Mouse (Mus musculus): ENCODE data around the gene 4931422A03Rik.
"Not testable (repeated sequence)": the region's sequence is repeated elsewhere in the genome, so short reads cannot be mapped to it uniquely, and the experiment has no call there.

The 4931422A03Rik gene

DNA sequence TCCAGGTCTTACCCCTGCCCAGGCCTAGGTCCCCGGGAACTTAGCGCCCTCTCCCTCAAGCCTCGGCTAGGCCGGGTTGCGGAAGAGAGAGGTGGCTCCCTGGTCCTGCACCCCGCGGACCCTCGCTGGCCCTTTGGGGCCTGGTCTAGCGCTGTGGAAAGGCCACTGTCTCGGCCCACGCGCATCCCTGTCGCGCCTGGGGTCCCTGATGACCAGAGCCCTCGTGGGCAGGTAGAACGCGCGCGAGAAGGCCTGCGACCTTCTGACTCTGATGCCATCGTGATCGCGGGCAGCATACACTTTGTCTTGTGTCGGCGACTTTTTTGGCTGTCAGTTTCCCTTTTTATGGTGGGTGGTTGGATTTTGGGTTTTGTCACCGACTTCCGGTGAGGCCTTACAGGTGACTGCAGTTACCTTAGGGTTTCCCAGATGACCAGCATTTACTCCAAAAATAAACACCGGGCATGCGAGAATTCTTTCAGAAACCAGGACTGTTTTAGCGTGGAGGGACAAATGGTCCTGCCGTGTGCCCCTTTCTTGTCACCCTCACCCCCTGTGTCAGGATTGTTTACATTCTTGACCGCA, at the start of gene 4931422A03Rik:
Gene 4931422A03Rik (minus strand): TSS at position 223 of the 585 bp plus-strand sequence.
- DNase-seq (ENCODE audit: low spot score in 2 of 2): no peak

DNA sequence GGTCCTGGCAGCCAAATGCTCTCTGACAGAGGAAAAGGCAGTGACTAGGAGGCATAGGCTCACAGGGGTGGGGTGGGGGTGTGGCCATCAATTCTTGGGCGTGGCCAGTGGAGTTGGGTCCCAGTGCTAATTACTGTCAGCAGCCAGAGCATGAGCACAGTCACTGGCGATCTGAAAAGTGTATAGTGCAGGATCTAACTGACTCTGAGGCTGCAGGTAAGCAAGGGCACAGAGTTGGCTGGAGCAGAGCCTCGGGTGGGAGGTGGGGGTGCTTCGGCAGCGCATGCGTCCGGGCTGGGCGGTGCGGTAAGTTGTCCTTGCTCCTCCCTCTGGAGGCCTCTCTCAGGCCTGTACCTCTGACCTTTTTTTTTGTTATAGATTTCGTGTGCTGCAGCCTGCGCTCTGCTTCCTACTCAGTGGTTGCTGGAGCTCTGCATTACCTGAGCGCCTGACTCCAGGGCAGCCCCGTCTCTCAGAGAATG, 41.6 kb upstream of the 4931422A03Rik start, which contains the start of gene Cd59b:
Gene Cd59b (plus strand): TSS at position 146 of the 482 bp plus-strand sequence.
- peak; percentile 29 to 39 for DNase-seq (ENCODE audit: low spot score in 2 of 2)

DNA sequence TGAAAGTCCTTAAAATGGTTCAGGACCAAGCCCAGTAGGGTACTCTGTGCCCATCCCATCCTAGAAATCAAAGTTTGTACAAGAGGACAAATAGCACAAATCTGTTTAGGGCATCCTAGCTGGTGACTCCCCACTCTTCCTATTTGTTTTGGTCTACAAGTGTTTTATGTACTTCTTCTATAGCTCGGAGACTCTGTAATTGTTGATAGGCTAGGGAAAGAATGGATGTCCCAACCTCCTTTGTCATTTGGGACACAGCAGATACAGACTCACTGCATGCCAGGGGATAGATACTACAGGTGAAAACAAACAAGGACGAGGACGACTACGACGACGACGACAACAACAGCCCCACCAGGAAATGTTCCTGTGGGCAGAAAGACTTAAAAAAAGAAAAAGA, 40.3 kb upstream of the 4931422A03Rik start, which contains the start of gene Gm10799:
Gene Gm10799 (minus strand): TSS at position 101 of the 400 bp plus-strand sequence.
- DNase-seq (ENCODE audit: low spot score in 2 of 2): not testable (repeated sequence)

DNA sequence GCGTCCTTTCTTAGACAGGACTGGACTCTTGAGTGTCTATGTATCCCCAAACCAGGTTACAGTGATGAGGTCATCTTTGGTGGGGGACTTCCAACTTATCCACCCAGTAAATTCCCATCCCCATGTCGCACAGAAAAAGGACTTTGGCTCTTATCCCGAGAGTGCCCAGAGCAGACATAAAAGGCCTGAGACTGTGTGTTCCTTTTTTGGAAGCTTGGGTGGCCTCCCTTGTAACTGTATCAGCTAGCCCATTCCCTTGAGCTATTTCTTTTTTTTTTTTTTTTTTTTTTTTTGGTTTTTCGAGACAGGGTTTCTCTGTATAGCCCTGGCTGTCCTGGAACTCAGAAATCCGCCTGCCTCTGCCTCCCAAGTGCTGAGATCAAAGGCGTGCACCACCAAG, 37.4 kb upstream of the 4931422A03Rik start, which contains the start of gene Gm10912:
Gene Gm10912 (plus strand): TSS at position 301 of the 400 bp plus-strand sequence.
- DNase-seq (ENCODE audit: low spot score in 2 of 2): not testable (repeated sequence)

DNA sequence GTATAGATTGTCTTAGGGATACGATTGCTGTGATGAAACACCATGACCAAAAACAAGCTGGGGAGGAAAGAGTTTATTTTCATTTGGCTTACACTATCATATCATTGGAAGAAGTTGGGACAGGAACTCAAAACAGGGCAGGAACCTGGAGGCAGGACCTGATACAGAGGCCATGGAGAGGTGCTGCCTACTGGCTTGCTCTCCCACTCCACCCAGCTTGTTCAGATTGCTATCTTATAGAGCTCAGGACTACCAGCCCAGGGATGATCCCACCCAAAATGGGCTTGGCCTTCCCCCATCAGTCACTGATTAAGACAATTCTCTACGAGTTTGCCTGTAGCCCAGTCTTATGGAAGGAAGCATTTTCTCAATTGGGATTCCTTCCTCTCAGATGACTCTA, 36.0 kb upstream of the 4931422A03Rik start:
- DNase-seq (ENCODE audit: low spot score in 2 of 2): no peak

DNA sequence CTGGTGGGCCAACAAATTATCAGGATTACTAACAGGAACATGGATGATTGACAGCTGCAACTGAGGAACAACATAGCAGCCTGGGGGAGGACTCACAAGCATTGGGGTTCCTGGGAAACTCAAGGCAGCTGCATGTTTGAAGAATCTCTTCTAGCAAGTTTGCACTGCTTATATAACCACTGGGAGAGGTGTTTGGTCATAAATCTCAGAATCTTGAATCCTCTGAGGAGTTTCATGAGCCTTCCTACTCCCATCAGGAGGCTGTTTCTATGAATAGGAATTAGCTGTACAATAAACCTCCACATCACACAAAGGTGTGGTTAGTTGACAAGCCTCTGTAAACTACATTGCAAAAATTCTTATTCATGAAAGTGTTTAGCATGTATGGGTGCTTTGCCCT, 34.5 kb upstream of the 4931422A03Rik start:
- DNase-seq (ENCODE audit: low spot score in 2 of 2): no peak

DNA sequence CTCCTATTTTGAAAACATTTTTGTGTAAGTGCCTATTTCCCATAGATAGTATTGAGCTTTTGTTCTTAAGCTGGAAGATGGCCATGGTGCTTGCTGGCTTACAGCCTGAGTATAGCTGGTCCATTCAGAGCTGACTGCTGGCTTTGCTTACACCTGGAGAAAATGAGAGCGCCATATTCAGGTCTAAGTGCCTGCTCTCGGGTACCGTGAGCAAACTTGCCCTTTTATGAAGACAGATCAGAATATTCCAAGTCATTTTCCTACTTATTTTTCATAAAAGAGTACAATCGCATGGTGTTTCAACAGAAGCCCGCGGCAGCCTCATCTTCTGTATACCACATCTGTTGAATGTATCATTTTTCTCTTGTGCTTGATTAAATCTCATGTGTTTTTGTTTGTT, 32.8 kb upstream of the 4931422A03Rik start:
- DNase-seq (ENCODE audit: low spot score in 2 of 2): no peak

DNA sequence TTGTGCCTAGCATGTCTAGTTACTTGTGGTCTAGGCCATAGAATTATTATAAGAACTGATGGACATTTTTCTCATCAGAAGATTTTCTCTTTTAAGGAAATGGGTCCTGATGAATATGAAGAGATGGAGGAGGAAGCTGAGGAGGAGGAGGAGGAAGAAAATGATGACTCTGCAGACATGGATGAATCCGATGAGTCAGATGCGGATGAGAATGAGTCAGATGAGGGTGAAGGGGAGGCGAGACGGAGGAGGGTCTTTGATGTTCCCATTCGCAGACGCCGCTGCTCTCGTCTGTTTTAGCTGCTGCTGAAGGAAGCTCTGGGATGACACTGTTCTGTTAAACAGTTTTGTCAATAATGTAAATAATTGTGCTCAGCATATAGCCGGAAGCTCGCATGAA, 31.6 kb upstream of the 4931422A03Rik start:
- DNase-seq (ENCODE audit: low spot score in 2 of 2): no peak

DNA sequence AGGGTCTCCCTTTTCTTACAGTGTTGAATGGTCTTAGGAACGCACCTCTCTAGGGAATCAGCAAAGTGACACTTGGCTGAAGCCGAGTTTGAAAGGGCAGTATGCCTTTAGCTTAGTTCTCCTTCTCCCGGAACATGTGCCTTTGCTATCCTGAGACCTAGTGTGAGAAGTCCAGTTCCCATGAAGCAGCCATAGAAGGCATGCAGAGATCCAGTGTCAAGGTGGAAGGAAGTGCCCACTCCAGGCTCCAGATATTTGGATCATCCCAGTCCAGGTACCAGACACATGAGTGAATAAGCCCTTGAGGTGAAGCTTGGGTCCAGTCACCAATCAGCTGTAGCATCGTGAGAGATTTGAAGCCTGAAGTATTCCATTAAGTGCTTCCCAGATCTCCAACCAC, 30.8 kb upstream of the 4931422A03Rik start:
- no peak for DNase-seq (ENCODE audit: low spot score in 2 of 2)

DNA sequence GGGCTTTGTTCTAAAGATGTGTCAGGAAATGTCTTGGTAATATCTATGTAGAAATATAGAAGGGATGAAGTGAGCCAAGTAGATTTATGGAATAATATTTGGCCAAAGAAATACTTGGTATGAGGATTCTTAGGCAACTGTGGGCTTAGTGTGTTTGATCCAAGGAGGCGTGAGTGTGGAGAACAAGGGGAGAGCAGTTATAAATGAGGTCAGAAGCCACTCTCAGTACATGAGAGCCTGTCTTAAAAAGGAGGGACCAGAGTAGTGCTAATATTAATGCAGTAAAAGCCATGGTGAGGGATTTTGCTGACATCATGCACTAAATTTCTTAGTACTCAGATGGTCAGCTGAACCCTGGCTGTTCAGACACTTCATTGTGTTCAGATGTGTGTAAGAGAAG, 30.2 kb upstream of the 4931422A03Rik start:
- no peak for DNase-seq (ENCODE audit: low spot score in 2 of 2)

DNA sequence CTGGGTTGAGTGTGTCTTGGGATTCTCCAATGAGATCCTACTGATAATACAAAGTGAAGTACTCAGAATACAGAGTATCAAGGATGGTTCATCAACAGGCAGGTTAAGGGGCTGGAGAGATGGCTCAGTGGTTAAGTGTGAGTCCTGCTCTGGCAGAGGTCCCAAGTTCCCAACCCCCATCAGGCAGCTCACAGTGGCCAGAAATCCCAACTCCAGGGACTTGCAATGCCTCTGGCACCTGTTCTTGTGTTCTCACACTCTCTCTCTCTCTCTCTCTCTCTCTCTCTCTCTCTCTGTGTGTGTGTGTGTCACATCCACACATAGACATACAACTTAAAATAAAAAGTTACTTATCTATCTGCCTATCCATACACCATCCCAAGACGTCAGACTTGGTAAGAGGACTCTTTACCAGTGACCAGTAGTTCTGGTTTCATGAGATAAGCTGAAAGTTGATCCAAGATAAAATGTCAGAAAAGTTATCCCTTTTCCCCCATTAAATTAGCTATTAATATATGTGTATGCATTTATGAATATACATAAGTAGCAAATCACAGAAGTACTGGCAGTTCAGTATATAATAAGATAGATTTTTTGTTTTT, 16.4 kb upstream of the 4931422A03Rik start:
- no peak for DNase-seq (ENCODE audit: low spot score in 2 of 2)

DNA sequence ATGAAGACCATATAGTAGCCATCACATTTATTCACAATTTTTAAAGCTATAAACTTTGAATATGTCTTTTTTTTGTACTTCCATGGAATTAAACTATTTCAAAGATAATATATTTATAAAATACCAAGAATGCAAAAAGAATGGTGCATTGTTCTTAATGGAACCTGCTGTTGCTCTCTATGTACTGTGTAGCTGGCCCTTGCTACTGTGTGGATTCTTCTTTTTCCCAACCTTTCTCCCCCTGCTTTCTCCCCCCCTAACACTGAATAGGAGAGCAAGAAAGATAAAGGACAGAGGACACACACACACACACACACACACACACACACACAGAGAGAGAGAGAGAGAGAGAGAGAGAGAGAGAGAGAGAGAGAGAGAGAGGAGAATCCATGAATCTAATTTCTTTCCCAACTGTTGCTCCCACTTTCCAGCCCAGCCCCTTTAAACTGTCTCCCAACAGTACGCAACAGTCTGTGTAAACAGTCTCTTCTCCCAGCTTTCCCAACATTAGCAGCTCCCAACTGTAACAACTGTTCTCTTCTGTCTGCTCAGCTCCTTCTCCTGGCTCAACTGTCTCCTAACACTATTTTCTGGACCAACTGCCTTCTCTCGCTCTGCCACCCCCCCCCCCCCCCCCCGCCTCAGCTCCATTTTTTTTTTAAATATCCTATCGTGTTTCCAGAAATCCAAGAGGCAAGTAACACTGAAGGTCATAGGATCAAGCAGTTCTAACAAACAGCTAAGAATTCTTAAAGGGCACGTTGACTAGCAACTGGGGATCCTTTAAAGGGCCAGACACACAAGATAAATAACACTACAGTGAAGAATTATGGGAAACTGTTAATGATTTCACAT, 15.7 kb upstream of the 4931422A03Rik start:
- no peak for DNase-seq (ENCODE audit: low spot score in 2 of 2)

DNA sequence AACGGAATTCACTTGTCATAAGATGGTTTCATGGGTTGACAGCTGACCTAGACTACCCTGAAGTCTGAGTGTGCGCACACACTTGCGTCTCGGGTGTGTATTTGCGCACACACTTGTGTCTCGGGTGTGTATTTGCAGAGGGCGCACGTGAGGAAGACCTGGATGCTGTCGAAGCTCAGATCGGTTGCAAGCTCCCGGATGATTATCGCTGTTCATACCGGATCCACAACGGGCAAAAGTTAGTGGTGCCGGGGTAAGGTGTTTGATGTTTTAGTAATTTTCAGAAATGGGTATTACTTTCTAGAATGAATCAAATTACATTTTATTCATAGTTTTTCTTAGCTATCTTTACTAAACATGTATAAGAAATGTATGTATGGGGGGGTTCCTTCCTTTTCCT, 14.6 kb upstream of the 4931422A03Rik start:
- DNase-seq (ENCODE audit: low spot score in 2 of 2): no peak

DNA sequence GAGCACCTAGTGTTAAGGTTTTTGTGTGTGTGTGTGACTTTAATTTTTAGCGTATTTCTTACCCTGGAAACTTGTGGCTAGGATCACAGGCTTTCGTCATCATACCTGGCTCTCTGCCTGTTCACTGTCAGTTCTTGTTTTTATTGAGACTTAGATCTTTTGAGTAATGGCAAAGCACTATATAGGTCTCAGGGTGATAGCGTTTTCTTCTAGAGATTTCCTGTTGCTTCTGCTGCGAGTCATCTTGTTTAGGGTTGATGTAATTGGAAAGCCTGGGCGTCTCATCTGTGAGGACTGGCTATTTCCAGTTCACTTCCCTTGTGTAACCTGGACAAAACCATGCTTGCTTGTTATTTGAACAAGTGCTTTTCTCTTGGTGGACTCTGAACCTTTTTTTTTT, 13.5 kb upstream of the 4931422A03Rik start:
- DNase-seq (ENCODE audit: low spot score in 2 of 2): no peak

DNA sequence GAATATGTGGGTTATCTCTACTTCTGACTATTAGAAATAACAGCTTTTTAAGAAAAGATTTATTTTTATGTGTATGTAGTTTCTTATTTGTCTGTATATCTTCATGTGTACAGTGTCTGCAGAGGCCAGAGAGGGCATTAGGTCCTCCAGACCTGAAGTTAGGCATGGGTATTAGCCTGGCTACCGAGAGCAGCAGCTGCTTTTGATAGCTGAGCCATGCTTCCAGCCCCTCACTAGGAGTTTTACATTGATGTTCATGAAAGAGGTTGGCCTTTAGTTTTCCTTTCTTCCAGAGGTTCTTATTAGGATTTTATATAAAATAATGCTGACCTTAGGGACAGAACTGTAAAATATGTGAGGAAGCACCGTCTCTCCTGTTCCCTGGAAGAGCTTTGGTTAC, 10.1 kb upstream of the 4931422A03Rik start:
- DNase-seq (ENCODE audit: low spot score in 2 of 2): no peak

DNA sequence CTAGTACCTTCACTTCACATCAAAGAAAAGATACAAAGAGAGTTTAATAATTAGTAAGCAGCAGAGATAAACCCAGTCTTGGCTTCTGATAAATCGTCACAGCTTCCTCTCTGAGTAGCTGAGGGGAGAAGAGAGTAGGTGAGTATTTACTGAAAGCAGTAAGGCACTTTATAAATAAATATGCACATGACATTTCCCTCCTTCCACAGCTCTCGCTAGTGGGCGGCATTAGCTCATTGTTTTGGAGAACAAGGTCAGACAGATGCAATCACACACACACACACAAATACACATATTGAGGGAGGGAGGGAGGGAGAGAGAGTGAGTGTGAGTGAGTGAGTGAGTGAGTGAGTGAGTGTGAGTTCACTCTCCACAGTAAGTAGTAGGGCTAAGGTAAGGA, 8.2 kb upstream of the 4931422A03Rik start:
- no peak for DNase-seq (ENCODE audit: low spot score in 2 of 2)

DNA sequence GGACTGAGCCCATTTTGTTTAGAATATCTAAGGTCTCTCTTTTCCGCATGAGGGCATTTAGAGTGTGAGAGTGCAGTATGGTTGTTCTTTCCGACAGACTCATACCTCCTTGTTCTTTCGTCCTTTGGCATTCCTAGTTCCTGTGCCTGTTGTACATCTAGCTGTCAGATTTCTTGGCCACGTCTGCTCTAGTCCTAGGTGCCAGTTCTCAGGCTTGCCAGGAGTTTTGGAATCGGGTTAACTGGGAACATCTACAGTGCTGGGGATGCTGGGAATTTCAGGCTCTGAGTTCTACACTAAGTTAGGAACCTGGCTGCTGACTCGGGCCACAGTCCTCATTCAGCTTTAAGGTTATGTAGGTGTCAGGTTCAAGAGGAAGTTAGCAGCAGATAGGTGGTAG, 7.4 kb upstream of the 4931422A03Rik start:
- peak; percentile 38 to 41 for DNase-seq (ENCODE audit: low spot score in 2 of 2)

DNA sequence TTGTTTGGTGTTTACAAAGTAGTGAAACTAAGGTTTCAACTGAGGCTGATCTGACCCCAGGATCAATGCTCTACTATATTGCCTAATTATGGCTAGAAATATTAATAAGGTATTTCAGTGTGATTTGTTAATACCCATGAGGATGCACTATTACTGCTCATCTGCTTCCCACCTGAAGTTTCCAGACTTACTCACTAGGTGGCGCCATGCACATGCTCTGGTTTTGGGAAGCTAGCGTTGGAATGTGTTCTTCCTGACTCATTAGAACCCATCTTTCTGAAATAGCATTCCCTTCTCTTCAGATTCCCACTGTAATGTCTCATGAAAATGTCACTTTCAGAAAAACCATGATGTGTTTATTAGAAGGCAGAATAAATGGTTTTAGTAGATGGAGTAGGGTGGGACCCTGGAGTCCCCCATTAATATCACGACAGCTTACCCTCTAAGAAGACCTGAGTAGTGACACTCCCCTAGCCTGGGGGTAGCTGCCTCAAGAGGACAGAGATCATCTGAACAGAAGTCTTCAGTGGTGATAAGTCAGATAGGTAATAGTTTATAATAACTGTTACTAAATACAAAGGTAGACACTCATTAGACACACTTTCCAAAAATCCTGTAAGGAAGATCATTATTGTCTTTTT, 6.8 kb upstream of the 4931422A03Rik start:
- DNase-seq (ENCODE audit: low spot score in 2 of 2): peak in 1 of 2 experiments; percentile 65

DNA sequence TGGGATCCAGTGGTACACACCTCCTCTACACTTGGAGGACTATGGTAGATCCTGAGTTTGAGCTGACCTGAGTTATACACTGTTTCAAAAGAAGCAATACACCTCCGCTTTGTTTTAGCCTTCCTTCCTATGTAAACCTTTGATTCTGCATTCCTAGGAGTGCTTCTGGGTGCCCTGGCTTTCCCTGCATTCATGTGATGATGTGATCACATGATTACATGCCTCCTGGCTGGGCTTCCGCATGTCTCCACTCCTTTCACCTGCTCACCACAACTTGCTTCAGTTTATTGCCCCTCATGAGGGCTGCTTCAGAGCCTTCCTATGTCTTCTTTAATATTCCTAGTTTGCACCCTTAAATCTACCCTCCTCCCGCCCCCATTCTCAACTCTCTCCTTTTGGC, 3.9 kb upstream of the 4931422A03Rik start:
- no peak for DNase-seq (ENCODE audit: low spot score in 2 of 2)

DNA sequence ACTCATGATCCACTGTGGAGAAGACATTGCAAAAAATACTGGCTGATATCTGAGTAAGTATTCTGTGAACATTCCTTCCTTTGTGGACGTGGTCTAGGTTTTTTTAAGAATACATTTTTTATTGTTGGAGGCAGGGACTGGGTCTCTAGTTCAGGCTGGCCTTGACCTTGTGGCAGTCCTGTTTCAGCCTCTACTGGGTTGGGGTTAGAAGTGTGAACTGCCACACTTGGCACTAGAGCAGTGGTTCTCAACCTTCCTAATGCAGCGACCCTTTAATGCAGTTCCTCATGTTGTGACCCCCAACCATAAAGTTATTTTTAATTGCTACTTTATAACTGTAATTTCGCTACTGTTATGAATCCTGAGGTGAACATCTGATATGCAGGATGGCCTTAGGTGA, 2.2 kb upstream of the 4931422A03Rik start:
- no peak for DNase-seq (ENCODE audit: low spot score in 2 of 2)

DNA sequence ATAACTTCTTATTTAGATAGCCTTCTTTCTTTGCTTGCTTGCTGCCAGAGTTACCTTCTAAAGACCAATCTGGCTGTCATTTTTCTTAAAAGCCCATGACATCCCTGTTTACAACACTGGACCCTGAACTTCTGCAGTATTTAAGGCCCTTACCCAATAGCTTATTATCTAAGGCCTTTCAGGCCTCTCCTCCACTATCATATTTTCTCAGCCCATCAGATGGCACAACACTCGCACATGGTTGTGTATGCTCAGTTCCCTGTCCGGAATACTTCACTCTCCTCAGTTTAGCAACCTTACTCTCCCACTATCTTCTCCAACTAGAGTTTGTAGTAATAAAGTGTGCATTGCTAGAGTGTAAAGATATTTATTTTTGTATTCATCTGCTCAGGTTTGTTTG, 913 bp upstream of the 4931422A03Rik start:
- no peak for DNase-seq (ENCODE audit: low spot score in 2 of 2)

All from heart, adult 9 months (tissue).